Mouse (Mus musculus) thymus, postnatal 4 days (tissue): Measurements from ENCODE around the gene Rnf214.
"Not testable (repeated sequence)": the region's sequence is repeated elsewhere in the genome, so short reads cannot be mapped to it uniquely, and the experiment has no call there.

Source experiments
- DNase-seq: peaks from one replicate; pipeline ENCODE4 v3.0.0; 2021

The Rnf214 gene

DNA sequence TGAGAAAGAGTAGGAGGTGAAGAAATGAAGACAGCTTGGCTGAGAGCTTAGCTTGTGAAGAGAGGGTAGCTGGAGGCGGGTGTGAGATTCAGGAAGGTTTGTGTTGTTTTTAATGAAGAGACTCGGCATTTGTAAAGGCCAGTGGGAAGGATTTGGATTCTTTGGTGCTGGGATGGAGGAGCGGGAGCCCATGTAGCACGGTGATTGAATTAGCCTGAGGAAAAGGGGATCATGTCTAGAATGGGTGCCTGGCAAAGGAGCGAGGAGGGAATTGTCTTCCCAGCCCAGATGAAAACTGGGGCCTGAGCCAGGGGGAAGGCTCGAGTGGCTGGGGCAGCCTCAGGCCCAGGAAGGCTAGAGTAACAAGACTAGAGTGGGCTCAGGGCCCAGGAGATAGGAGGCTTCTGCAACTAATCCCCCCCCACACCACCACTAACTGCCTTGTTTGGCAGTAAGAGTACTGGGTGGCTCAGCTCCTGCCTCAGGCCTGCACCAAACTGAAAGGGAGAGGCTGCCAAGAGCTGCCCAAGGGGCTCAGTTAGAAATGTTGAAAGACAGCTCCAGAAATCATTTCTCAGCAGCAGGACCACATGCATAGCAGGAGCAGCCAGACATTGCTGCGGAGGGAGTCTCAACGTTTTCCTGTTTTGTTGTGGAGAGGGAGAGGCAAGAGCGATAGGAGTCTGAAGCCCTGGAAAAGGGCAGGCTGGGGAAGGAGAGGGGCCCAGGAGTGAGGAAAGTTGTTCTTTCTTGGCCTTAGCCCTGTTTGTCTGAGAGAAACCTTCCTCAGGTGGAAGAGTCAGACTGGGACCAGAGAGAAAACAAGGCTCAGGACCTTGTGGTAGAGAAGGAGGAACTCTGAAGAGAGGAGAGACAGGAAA, 56.9 kb downstream of the Rnf214 start:
- DNase-seq = no peak

GRCm38 (mm10) chr9:45846891-45847460, 59.7 kb downstream of the Rnf214 start:
- DNase-seq = no peak

DNA sequence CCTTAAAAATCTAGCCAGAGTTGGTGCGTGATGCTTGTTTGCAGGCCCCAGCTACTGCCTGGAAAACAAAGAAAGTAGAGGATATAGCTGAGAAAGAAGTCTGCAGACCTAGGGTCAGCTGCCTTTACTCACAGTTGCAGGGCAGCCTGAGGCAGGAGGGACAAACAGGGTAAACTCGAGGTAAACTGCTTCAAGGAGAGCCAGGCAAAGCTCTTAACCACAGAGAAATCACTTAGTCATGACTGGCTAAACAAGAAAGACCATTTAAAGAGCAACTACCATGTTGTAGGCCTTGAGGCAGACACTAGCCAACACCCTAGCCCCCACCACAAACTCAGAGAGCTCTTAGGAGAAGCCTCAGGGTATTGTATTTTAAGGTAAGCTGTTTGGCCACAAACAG, 60.5 kb downstream of the Rnf214 start:
- not testable (repeated sequence) for DNase-seq

DNA sequence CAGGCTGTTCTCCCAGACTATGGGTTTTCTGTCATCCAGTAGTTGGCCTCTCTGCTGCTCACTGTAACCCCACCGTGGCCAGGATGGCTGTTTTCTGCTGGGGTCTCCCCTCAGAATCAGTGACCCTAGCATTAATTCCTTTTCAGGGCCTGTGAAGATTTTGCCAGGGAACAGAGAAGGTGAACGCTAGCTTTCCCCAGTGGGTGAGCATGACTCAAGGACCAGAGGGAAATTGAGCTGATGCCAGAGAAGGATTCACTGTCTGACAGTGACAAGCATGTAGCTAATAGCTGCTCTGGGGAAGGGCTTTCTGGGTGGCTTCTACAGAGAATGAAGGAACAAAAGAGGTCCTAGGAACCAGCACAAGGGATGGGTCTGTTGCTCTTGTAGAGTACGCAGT, 61.2 kb downstream of the Rnf214 start:
- no peak for DNase-seq

GRCm38 (mm10) chr9:45843780-45844179, 62.9 kb downstream of the Rnf214 start:
- no peak for DNase-seq

DNA sequence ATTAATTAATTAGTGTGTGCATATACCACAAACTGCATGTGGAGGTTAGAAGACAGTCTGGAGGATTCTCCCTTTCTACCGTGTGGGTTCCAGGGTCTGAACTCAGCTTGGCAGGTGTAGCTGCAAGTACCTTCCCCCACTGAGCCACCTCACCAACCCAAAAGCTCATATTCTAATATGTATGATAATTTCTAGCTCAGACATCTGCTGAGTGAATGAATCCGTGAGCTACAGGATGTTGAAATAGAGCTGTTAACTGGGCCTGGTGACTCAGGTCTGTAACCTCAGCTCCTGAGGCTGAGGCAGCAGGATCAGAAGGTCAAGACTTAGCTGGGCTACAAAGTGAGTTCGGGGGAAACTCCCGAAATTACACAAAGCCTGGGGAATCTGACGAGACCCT, 63.7 kb downstream of the Rnf214 start:
- no peak for DNase-seq

- DNase-seq = no peak
Measured at GRCm38 (mm10) chr9:45841458-45841857, 65.3 kb downstream of the Rnf214 start.

GRCm38 (mm10) chr9:45840331-45840730, 66.4 kb downstream of the Rnf214 start:
- DNase-seq = no peak

DNA sequence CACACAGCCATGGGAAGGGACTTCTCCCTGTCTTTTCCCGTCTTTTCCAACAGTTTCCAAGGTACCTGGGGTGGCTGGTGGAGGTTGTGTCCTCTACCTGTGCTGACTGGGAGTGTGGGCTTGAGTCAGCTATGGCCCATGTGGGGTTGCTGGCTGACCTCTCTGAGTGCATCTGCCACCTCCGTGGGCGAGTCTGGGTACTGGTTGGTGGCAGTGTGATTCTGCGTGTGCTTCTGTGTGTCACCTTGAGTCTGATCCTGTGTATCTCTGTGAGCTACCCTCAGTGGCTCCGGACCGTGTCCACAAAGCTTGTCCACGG, 66.8 kb downstream of the Rnf214 start:
- DNase-seq = no peak

GRCm38 (mm10) chr9:45839139-45839981, 67.4 kb downstream of the Rnf214 start:
- no peak for DNase-seq

DNA sequence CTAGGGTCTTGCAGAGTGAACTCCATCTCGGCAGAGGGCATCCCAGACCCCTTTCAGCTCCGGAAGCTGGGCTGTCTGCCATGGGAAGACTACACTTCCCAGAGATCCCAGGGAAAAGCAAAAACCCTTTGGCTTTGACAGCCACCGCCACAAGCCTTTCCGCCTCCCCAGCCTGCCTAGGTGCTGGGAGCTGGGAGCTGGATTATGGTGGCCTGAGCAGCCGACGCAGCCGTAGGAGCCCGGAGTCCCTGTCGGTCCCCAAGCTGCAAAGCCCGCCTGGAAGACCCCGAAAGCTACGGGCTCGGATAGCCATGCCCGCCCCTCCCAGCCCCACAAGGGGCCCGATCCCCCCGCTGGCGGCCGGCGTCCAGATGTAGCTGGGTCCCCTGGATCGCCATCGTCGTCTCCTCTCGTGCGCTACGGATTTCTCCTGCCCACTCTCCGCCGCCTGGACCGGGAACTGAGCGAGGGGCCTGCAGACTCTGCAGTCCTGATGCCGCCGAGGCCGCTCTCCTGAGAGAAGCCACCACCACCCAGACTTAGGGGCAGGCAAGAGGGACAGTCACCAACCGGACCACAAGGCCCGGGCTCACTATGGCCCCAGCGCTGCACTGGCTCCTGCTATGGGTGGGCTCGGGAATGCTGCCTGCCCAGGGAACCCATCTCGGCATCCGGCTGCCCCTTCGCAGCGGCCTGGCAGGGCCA, 68.1 kb downstream of the Rnf214 start, which contains the start of gene Bace1:
TSS of gene Bace1 (plus strand) at position 147 of the 705 bp plus-strand sequence.
- peak; percentile 43 for DNase-seq

GRCm38 (mm10) chr9:45838069-45838433, 68.7 kb downstream of the Rnf214 start:
- DNase-seq = no peak

- no peak for DNase-seq
Measured at GRCm38 (mm10) chr9:45833461-45833860, 73.2 kb downstream of the Rnf214 start.

DNA sequence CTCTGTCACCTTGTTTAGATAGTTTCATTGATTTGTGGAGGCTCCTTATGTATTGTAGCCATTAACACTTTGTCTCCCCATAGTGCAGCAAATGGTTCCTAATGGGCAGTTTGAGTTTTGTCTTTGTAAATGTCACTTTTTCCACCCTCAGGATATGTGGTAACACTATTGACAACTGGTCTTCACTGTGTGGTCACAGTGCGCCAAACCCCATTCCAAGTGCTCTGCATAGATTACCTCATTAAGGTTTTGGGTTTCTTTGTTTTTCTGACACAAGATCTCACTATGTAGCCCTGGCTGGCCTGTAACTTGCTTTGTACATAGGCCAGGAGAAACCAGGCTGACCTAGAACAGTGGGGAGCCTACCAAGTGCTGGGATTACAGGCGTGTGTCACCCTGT, 73.8 kb downstream of the Rnf214 start:
- DNase-seq = no peak

DNA sequence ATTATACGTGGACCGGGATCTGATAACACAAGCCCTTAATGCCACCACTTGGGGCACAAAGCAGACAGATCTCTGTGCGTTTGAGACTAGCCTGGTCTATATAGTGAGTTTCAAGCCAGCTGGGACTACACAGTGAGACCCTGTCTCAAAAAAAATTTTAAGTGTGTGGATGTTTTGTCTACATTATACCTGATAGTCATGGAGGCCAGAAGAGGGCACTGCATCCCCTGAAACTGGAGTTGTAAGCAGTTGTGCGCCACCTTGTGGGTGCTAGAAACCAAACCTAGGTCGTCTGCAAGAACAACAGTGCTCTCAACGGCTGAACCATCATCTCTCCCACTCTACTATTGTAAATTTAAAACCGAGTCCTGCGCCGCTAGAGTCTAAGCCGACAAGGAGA, 77.6 kb downstream of the Rnf214 start:
- peak; percentile 90 for DNase-seq

- DNase-seq = peak; percentile 81
Measured at GRCm38 (mm10) chr9:45828291-45828963, 78.3 kb downstream of the Rnf214 start, which contains the start of gene Cep164. Gene Cep164, minus strand, starts transcription at chr9:45828691.

GRCm38 (mm10) chr9:45827663-45828290, 78.9 kb downstream of the Rnf214 start:
- no peak for DNase-seq

GRCm38 (mm10) chr9:45818406-45819011, 88.2 kb downstream of the Rnf214 start:
- no peak for DNase-seq

DNA sequence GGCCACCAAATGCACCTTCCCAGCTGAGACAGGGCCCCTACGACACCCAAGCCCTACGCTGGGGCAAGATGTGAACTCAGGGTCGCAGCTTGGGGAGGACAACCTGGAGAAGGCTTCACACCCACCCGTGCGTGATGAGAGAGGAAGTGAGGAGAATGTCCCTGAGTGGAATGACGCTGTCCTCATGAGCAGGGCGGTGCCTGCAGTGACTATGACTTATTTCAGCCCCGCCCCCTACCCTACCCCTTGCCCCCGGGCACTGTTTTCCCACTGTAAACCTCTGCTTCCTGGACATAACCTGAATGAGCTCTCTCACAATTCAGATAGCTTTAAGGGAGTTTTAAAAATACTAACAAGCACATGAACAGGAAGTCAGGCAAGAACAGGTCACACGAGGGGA, 91.2 kb downstream of the Rnf214 start:
- no peak for DNase-seq

- no peak for DNase-seq
Measured at GRCm38 (mm10) chr9:45815113-45815512, 91.6 kb downstream of the Rnf214 start.
